Mouse (Mus musculus) stomach, embryonic 16.5 days (tissue): ENCODE measurements around the gene Meis2. TPM values are rescaled to one million over a fixed set of nuclear protein-coding genes. Genes with fewer than 3 reads are reported as not detected.
A peak's percentile ranks its signal among the peaks of the same experiment; 100 is the strongest.

Experiments
- ATAC-seq: fragments of 200-750 bp; cut with Nextera tagmentation; 2 replicates; pipeline ENCODE4 v1.8.0; 2017; ENCODE audit warnings: moderate number of reproducible peaks, moderate TSS enrichment; ENCODE audit not compliant: insufficient read depth, low FRiP score
- H3K27ac ChIP-seq: fragments of 300-500 bp; sonication (generic); 2 replicates; pipeline ENCODE4 v1.5.1; 2014; ENCODE audit warnings: low read length
- H3K27me3 ChIP-seq: fragments of 300-500 bp; sonication (generic); 2 replicates; pipeline ENCODE4 v1.6.1; 2014; ENCODE audit warnings: low read length, control low read depth, mixed read lengths; ENCODE audit not compliant: control insufficient read depth, insufficient read depth
- H3K36me3 ChIP-seq: fragments of 300-500 bp; sonication (generic); 2 replicates; pipeline ENCODE4 v1.6.1; 2014; ENCODE audit warnings: low read length; ENCODE audit not compliant: control insufficient read depth, insufficient read depth
- H3K4me1 ChIP-seq: fragments of 300-500 bp; sonication (generic); 2 replicates; pipeline ENCODE4 v1.6.1; 2014; ENCODE audit warnings: low read length, control low read depth, mixed read lengths; ENCODE audit not compliant: control insufficient read depth, insufficient read depth
- H3K4me2 ChIP-seq: fragments of 300-500 bp; sonication (generic); 2 replicates; pipeline ENCODE4 v1.6.1; 2014; ENCODE audit warnings: low read depth, low read length, mixed read lengths
- H3K4me3 ChIP-seq: fragments of 300-500 bp; sonication (generic); replicated peaks from 2 replicates; pipeline ENCODE4 v1.5.1; 2014; ENCODE audit warnings: mild to moderate bottlenecking, low read length
- H3K9ac ChIP-seq: fragments of 300-500 bp; sonication (generic); 2 replicates; pipeline ENCODE4 v1.6.1; 2014; ENCODE audit warnings: low read length
- H3K9me3 ChIP-seq: fragments of 300-500 bp; sonication (generic); replicated peaks from 2 replicates; pipeline ENCODE4 v1.6.1; 2016; ENCODE audit warnings: low read length, control low read depth; ENCODE audit not compliant: control insufficient read depth
- WGBS: fragments of 180-500 bp; shearing (Covaris S2); extraction: QIAGEN DNeasy Blood & Tissue Kit; methylation state at CpG from one replicate; pipeline ENCODE4 v1.1.7; 2014; 5-methylcytosine and 5-hydroxymethylcytosine counted together
- polyA plus RNA-seq: library from polyadenylated mRNA; unstranded; fragments of >200 nt; fragmentation: Nextera tagmentation; extraction: Ambion mirVana; gene quantifications from 2 replicates; pipeline ENCODE4 v1.2.1, GENCODE M21; 2015

The Meis2 gene
- polyA plus RNA-seq, 1 experiment from 2014 or later = 43.3 TPM

DNA sequence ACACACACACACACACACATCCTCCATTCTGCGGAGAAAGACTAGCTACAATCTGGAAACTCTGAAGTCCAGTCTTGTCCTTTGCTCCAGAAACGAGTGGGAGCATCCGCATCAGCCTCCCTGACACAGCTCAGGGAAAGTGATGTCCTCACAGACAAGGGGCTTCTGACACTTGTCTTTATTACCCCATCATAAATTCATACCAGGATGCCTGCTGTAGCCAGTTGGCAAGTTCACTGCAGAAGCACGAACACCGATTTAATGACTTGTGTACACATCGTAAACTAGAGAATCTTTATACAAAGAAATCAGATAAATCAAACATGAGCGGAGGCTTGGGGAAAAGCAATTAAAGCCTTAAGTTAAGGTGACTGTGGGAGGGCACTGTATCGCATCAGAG, 122.6 kb downstream of the Meis2 start:
- no peak overlapping the region for H3K4me2 ChIP-seq
- WGBS = 61% methylated on average over 8 of the region's 8 CpGs
- no peak overlapping the region for H3K27ac ChIP-seq
- no peaks in the 10 kb centered on the region; the same call in 1 of the 2 replicates for H3K36me3 ChIP-seq
- H3K4me1 ChIP-seq = no peaks in the 10 kb centered on the region
- no peak overlapping the region for H3K4me3 ChIP-seq
- no peak overlapping the region for H3K9ac ChIP-seq
- H3K9me3 ChIP-seq = no peaks in the 10 kb centered on the region
- H3K27me3 ChIP-seq = no peaks in the 10 kb centered on the region
- no peak for ATAC-seq

DNA sequence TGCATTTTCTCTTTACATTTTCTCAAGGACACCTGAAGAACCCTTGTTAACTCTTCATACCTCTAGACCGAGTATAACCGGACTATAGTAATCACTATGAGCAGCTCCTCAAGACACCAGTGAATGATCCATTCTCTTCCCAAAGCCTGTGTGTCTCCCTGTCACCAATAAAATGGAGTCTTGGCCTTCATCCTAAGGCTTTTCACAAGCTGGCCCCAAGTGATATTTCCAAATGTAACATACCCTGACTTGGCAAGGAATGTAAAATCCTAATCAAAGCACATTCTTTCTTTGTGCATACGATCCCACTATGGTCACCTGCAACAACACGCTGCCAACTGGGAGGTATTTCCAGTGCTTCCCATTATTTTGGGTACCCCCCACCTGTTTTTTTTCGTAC, 125.8 kb downstream of the Meis2 start:
- no peak overlapping the region for H3K4me3 ChIP-seq
- H3K27ac ChIP-seq = no peak overlapping the region
- no peaks in the 10 kb centered on the region for H3K4me1 ChIP-seq
- 80% methylated on average over 5 of the region's 5 CpGs for WGBS
- no peaks in the 10 kb centered on the region for H3K27me3 ChIP-seq
- H3K9ac ChIP-seq = no peak overlapping the region
- no peak overlapping the region for H3K4me2 ChIP-seq
- ATAC-seq = no peak
- H3K9me3 ChIP-seq = no peaks in the 10 kb centered on the region
- H3K36me3 ChIP-seq = no peaks in the 10 kb centered on the region

DNA sequence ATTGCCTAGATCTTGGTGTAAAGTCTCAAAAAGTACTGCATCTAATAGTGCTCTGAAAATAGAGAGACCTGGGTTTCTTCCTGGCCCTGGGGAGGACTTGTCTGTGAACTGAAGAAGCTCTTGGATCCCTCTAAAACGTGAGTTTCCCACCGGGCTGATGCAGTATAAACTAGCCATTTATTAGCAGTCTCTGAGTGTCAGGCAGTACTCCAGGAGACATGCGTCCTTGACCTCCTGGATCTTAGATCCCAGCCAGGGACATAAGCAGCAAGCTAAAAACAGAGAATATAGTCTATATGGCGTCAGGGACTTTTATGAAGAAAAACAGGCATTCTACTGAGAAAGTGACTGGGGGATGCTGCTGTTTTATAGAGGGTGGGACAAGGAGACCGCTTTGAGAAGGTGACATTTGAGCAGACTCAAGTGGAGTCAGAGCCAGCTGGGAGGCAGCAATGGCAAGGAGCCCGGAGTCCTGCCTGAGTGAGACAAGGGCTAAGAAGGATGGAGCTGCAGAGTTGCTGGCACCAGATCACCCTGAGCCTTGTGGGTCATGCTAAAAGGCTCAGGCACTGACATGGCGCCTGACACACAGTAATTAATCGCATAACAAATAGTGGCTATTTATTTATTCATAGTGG, 126.6 kb downstream of the Meis2 start:
- H3K27me3 ChIP-seq = no peaks in the 10 kb centered on the region
- WGBS = 64% methylated on average over 8 of the region's 8 CpGs
- H3K4me1 ChIP-seq = no peaks in the 10 kb centered on the region
- H3K9ac ChIP-seq = no peak overlapping the region
- no peaks in the 10 kb centered on the region for H3K36me3 ChIP-seq
- H3K27ac ChIP-seq = peak overlapping the region; percentile 34; the same call in 1 of the 2 replicates
- ATAC-seq = peak; percentile 44; the same call in 1 of the 2 replicates
- no peaks in the 10 kb centered on the region for H3K9me3 ChIP-seq
- H3K4me3 ChIP-seq = no peak overlapping the region
- H3K4me2 ChIP-seq = no peak overlapping the region

DNA sequence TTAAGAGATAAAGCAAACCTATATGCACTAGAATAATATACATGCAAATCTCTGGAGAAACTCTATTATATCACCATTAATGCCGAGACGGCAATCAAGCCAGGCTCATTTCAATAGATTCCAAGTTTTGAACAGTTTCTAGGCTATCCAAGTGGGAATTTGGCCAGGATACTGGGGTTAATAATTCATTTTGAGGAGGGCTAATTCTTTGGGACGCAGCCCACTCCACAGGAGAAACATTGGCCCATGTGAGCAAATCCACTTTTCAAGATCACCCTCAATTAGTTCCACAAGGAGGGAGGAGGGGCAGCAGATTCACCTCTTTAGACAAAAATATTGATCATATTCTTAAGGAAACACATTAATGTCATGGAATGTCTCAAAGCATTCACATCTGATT, 127.3 kb downstream of the Meis2 start:
- H3K4me3 ChIP-seq = no peak overlapping the region
- no peaks in the 10 kb centered on the region for H3K36me3 ChIP-seq
- no peak overlapping the region for H3K27ac ChIP-seq
- no peaks in the 10 kb centered on the region for H3K27me3 ChIP-seq
- H3K4me1 ChIP-seq = no peaks in the 10 kb centered on the region
- H3K4me2 ChIP-seq = no peak overlapping the region
- H3K9ac ChIP-seq = no peak overlapping the region
- 67% methylated on average over 3 of the region's 3 CpGs for WGBS
- no peaks in the 10 kb centered on the region for H3K9me3 ChIP-seq
- no peak for ATAC-seq

DNA sequence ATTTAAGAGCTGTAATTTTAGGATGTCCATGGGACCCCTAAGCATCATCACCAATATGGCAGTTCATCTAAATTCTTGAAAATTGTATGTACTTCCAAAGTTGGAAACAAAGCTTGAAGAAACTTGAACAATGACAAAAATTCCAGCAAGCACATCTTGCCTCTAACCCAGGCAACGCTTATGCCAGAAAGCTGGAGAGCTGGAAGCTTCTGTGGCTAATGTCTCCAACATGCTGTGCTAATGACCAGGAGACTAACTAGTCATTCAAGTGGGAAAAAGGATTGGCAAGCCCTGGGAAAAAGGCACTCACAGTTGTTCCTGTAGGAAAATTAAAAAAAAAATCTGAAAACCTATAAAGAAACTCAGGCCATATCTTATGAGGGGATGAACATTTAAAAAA, 127.7 kb downstream of the Meis2 start:
- Histone ChIP-seq H3K36me3 (no peaks in the 10 kb centered on the region), H3K4me1 (no peaks in the 10 kb centered on the region), H3K4me3 (no peak overlapping the region), H3K27ac (no peak overlapping the region), H3K27me3 (no peaks in the 10 kb centered on the region), H3K4me2 (no peak overlapping the region), H3K9me3 (no peaks in the 10 kb centered on the region), H3K9ac (no peak overlapping the region)
- 79% methylated on average over 1 of the region's 1 CpGs for WGBS
- no peak for ATAC-seq

DNA sequence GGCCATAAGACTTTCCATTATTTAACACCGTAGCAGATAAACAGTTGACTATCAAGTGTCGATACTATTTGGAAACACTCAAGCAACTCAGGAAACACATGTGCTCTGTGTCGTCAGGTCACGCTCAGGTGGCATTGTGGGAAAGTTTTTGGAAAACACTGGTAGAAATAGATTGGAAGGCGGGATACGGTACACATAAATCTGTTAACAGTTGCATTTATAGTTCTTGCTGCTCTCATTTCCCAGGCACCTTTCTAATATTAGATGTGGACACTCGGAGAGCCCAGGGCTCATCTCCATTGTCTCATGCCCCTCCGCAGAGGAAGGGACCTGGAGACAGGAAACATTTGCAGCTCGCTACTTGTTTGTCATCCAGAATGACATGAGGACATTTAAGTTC, 128.9 kb downstream of the Meis2 start:
- no peaks in the 10 kb centered on the region for H3K27me3 ChIP-seq
- H3K4me2 ChIP-seq = no peak overlapping the region
- H3K9me3 ChIP-seq = no peaks in the 10 kb centered on the region
- no peak overlapping the region for H3K9ac ChIP-seq
- no peaks in the 10 kb centered on the region for H3K4me1 ChIP-seq
- 82% methylated on average over 9 of the region's 9 CpGs for WGBS
- no peaks in the 10 kb centered on the region for H3K36me3 ChIP-seq
- no peak overlapping the region for H3K4me3 ChIP-seq
- no peak overlapping the region for H3K27ac ChIP-seq
- ATAC-seq = no peak

DNA sequence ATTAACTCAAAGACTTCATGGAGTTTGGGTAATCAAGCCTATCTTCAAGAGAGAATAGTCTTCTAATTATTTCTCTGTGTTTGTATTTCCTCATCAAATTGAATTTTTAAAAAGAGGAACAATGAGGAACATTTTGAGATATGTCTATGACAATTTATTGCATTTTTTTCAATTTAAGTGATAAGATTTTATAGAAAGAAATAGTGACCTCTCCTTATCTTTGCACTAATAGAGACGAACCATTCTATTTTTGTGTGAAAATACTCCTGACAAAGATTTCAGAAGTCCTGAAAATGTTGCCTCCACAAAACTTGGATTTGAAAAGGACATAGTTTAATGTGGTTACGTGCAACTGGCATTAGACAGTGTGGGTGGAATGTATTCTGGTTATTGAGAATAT, 131.3 kb downstream of the Meis2 start:
- Histone ChIP-seq H3K4me2 (no peak overlapping the region), H3K9me3 (no peaks in the 10 kb centered on the region), H3K27ac (no peak overlapping the region), H3K9ac (no peak overlapping the region), H3K36me3 (no peaks in the 10 kb centered on the region), H3K4me1 (no peaks in the 10 kb centered on the region), H3K4me3 (no peak overlapping the region), H3K27me3 (no peaks in the 10 kb centered on the region)
- ATAC-seq = no peak
- WGBS = 85% methylated on average over 2 of the region's 2 CpGs

DNA sequence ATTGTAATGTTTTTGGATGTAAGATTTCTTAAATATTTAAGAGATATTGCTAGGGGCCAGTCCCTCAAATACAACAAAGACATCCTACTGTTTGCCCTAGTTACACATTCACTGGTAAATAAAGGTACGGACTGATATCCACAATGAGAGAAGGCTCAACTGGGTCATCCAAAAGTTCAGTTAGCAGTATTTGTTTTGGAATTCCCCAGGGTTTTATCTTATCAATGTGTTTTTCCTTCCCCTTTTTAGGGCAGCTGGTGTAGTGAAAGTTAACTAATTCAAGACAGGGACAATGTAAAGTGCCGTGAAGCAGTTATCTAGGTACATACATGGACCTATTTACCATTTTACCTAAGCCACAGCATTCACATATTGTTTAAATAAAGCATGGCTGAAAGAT, 132.4 kb downstream of the Meis2 start:
- Histone ChIP-seq H3K27me3 (no peaks in the 10 kb centered on the region), H3K9me3 (no peaks in the 10 kb centered on the region), H3K27ac (no peak overlapping the region), H3K4me1 (no peaks in the 10 kb centered on the region), H3K4me2 (no peak overlapping the region), H3K9ac (no peak overlapping the region), H3K4me3 (no peak overlapping the region), H3K36me3 (no peaks in the 10 kb centered on the region)
- WGBS = 46% methylated on average over 2 of the region's 2 CpGs
- ATAC-seq = no peak

DNA sequence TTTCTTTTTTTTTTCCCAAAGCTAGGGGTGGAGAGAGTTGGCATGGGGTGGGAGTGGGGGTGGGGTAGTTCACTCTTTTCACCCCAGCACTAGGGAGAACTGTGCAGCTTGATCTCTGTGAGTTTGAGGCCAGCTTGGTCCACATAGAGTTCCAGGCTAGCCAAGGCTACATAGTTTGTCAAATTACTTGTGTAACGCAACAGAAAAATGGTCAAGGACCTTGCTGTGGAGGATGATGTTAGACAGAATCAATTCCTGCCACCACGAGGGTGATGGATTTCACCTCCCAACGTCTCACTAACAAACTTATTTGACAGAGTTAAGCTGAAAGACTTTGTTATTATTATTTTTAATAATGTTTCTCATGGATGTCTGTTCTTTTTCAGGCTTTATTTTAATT, 139.9 kb downstream of the Meis2 start:
- Histone ChIP-seq H3K36me3 (no peaks in the 10 kb centered on the region), H3K9me3 (no peaks in the 10 kb centered on the region), H3K9ac (no peak overlapping the region), H3K27me3 (no peaks in the 10 kb centered on the region), H3K27ac (no peak overlapping the region), H3K4me3 (no peak overlapping the region), H3K4me1 (peaks cover 14% of the 10 kb centered on the region), H3K4me2 (no peak overlapping the region)
- WGBS = 41% methylated on average over 3 of the region's 3 CpGs
- no peak for ATAC-seq
